In genomic region chr19:9083010-9083355, GRCm38 (mm10) we compare ENCODE assay signal across 9 mouse cellular contexts. TPM values are rescaled to one million over a fixed set of nuclear protein-coding genes. Genes with fewer than 3 reads are reported as not detected.
DNase-seq lines count a peak whose midpoint lies in the region; ATAC-seq lines count a peak whose summit lies in the region.
"Had no signal": no experiment of that assay in that cellular context is flagged by ENCODE, and none has a peak within 500 bp of the region (broad histone marks: within the 10 kb centered on the region; RNA-seq: fewer than 3 reads in every experiment).

No protein-coding gene starts in this region.

- no peaks in the 10 kb centered on the region for H3K9me3 ChIP-seq in heart, embryonic 12.5 days (replicated peaks)
- no peaks in the 10 kb centered on the region for H3K9me3 ChIP-seq in forebrain, embryonic 16.5 days (ENCODE audit: control insufficient read depth, low read length)
- H3K9me3 ChIP-seq in liver, embryonic 16.5 days (replicated peaks; ENCODE audit: control insufficient read depth, low read length) = no peaks in the 10 kb centered on the region

- peaks cover 24% of the 10 kb centered on the region for H3K4me1 ChIP-seq in heart, embryonic 12.5 days (replicated peaks)
- H3K4me1 ChIP-seq in forebrain, embryonic 16.5 days (replicated peaks; ENCODE audit: control insufficient read depth, insufficient read depth, low read length) = peaks cover 2% of the 10 kb centered on the region; the same call in 1 of the 2 replicates
- H3K4me1 ChIP-seq in liver, embryonic 16.5 days (ENCODE audit: control insufficient read depth, low read depth, low read length) = peaks cover 2% of the 10 kb centered on the region; the same call in 1 of the 2 replicates

- no peak for DNase-seq in heart, adult 11 months
- peak; percentile 89 for DNase-seq in 3T3-L1 (ENCODE audit: low read depth, low spot score)
- DNase-seq in adrenal gland, adult (ENCODE audit: inconsistent age in 2 of 2, low spot score in 1 of 2) = no peak
- DNase-seq in cerebellum, postnatal 14 days = no peak
- no peak for DNase-seq in B cell, adult 2 months

- H3K9ac ChIP-seq in heart, embryonic 12.5 days = peak overlapping the region; percentile 38; the same call in 1 of the 2 replicates
- H3K9ac ChIP-seq in forebrain, embryonic 16.5 days (replicated peaks; ENCODE audit: low read depth, low read length) = 0 out of 2 replicates have a peak overlapping the region, but pooled peaks have one; percentile 37
- H3K9ac ChIP-seq in liver, embryonic 16.5 days (ENCODE audit: low read depth, low read length) = no peak overlapping the region

- H3K27me3 ChIP-seq in heart, embryonic 12.5 days (replicated peaks) = no peaks in the 10 kb centered on the region
- no peaks in the 10 kb centered on the region for H3K27me3 ChIP-seq in forebrain, embryonic 16.5 days (replicated peaks; ENCODE audit: control insufficient read depth, insufficient read depth, low read length)
- no peaks in the 10 kb centered on the region for H3K27me3 ChIP-seq in liver, embryonic 16.5 days (ENCODE audit: control insufficient read depth, insufficient read depth, low read depth, low read length)

- ATAC-seq in heart, embryonic 12.5 days (ENCODE audit: insufficient number of reproducible peaks, low FRiP score) = no peak
- ATAC-seq in forebrain, embryonic 16.5 days = peak; percentile 35
- ATAC-seq in liver, embryonic 16.5 days (ENCODE audit: low read depth) = no peak

- peak overlapping the region; percentile 51 for H3K4me2 ChIP-seq in heart, embryonic 12.5 days
- no peak overlapping the region for H3K4me2 ChIP-seq in forebrain, embryonic 16.5 days (ENCODE audit: low read length)
- H3K4me2 ChIP-seq in liver, embryonic 16.5 days (ENCODE audit: low read depth, low read length) = peak overlapping the region; percentile 41; the same call in 1 of the 2 replicates

- H3K4me3 ChIP-seq in heart, embryonic 12.5 days = no peak overlapping the region; the same call in 1 of the 2 replicates
- H3K4me3 ChIP-seq in forebrain, embryonic 16.5 days (replicated peaks; ENCODE audit: low read length) = no peak overlapping the region
- no peak overlapping the region for H3K4me3 ChIP-seq in liver, embryonic 16.5 days (ENCODE audit: low read depth, low read length)

- no peaks in the 10 kb centered on the region for H3K36me3 ChIP-seq in heart, embryonic 12.5 days
- no peaks in the 10 kb centered on the region for H3K36me3 ChIP-seq in forebrain, embryonic 16.5 days (ENCODE audit: control insufficient read depth, insufficient read depth)
- no peaks in the 10 kb centered on the region for H3K36me3 ChIP-seq in liver, embryonic 16.5 days (ENCODE audit: control insufficient read depth, insufficient read depth)

- WGBS in heart, embryonic 12.5 days = 70% methylated on average over 2 of the region's 2 CpGs
- WGBS in forebrain, embryonic 16.5 days = 91% methylated on average over 2 of the region's 2 CpGs
- 81% methylated on average over 2 of the region's 2 CpGs for WGBS in liver, embryonic 16.5 days (ENCODE audit: insufficient replicate concordance)

- no peak overlapping the region for H3K27ac ChIP-seq in heart, embryonic 12.5 days (ENCODE audit: poor library complexity, severe bottlenecking)
- no peak overlapping the region for H3K27ac ChIP-seq in forebrain, embryonic 16.5 days (ENCODE audit: low read length)
- no peak overlapping the region for H3K27ac ChIP-seq in liver, embryonic 16.5 days (ENCODE audit: low read length)

RNA-seq across cellular contexts. Expression of gene Scgb1a1, which starts 4.8 kb away (rescaled TPM):
- not detected in 2 replicates for polyA plus RNA-seq in heart, embryonic 12.5 days (2016; fragmentation: Nextera tagmentation; extraction: Ambion mirVana)
- not detected in 2 replicates for polyA plus RNA-seq in forebrain, embryonic 16.5 days (2015; fragmentation: Nextera tagmentation; extraction: Ambion mirVana)
- not detected in 2 replicates for polyA plus RNA-seq in liver, embryonic 16.5 days (2015; fragmentation: Nextera tagmentation; extraction: Ambion mirVana)
- polyA plus RNA-seq: embryonic facial prominence, embryonic 11.5 days had no signal

RNA-seq across cellular contexts. Expression of gene Asrgl1, which starts 52.5 kb away (rescaled TPM):
- 11.3 and 14.1 TPM in 2 replicates for polyA plus RNA-seq in heart, embryonic 12.5 days (2016; fragmentation: Nextera tagmentation; extraction: Ambion mirVana)
- 31.7 and 39.8 TPM in 2 replicates for polyA plus RNA-seq in forebrain, embryonic 16.5 days (2015; fragmentation: Nextera tagmentation; extraction: Ambion mirVana)
- 6.4 and 8.0 TPM in 2 replicates for polyA plus RNA-seq in liver, embryonic 16.5 days (2015; fragmentation: Nextera tagmentation; extraction: Ambion mirVana)
